Mouse (Mus musculus) duodenum, adult 2 months (tissue): ENCODE results near the gene Nr3c2. TPM values are rescaled to one million over a fixed set of nuclear protein-coding genes. Genes with fewer than 3 reads are reported as not detected.

Experiments
- polyA plus RNA-seq: library from polyadenylated mRNA; depleted of rRNA; stranded (reverse); fragments of >200 nt; gene quantifications from 2 replicates; pipeline ENCODE4 v1.2.3, GENCODE M21; 2012; ENCODE audit warnings: low replicate concordance; rRNA removed

Gene Nr3c2
- 5.7 and 6.5 TPM in 2 replicates for polyA plus RNA-seq

DNA sequence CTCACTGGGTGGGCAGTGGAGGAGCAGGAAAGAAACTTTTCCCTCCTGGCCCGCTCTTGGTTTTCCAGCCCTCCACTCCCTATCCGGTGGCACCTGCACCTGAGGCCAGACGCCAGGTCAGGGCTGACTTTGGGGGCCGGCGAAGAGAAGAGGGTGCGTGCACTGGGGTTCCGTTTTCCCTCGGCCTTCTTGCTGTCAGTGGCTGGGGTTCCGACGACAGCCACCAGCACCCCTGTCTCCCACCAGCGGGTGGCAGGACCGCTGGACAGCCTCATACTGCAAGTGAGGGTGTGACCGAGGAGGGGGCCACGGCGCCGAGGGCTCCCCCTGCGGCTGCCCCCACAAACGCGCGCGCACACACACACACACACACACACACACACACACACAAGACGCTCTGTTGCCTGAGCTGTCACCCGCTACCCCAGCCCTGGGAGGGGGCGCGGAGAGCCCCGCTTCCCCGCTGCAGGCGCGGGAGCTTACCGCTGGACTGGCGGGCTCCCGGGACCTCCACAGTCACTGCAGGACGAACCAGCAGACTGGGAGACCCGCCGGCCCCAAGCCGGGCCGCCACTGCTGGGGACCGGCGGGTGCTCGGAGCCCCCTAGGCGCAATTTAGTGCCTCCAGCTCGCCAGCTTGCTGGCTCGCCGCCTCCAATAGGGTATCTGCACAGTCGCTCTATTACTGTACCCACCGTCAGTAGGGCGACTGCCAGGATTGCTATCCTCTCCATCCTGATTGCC is at the start of gene Nr3c2:
Nr3c2 (plus strand) TSS at position 32 of the 744 bp plus-strand sequence.

